Mouse (Mus musculus): ENCODE results near the gene Copb1. TPM values are rescaled to one million over a fixed set of nuclear protein-coding genes. Genes with fewer than 3 reads are reported as not detected.

Copb1 gene
- 47.9 and 54.1 TPM in 2 replicates for total RNA-seq (2014; rRNA removed; ENCODE audit: low replicate concordance)
- polyA plus RNA-seq (2015; fragmentation: Nextera tagmentation; extraction: Ambion mirVana): 52.9 and 53.0 TPM in 2 replicates

GRCm38 (mm10) chr7:114253885-114254833, at the start of gene Copb1:
Gene Copb1, minus strand, starts transcription at chr7:114254711.
- peak within 1 kb of the TSS; percentile 97 for H3K4me3 ChIP-seq (ENCODE audit: low read depth, low read length)
- WGBS: 1% methylated on average over 74 of the region's 75 CpGs
- H3K4me1 ChIP-seq (ENCODE audit: control insufficient read depth, insufficient read depth): peaks cover 5% of the 10 kb centered on the region; the same call in 1 of the 2 replicates
- H3K27me3 ChIP-seq (ENCODE audit: control insufficient read depth, insufficient read depth, low read length): no peaks in the 10 kb centered on the region
- no peak for TF ChIP-seq EP300 (IDR thresholded peaks at IDR 0.05; ENCODE audit: low read depth)
- no peak for TF ChIP-seq CTCF (IDR thresholded peaks at IDR 0.05; ENCODE audit: low read depth)
- peak; percentile 99 for ATAC-seq (ENCODE audit: insufficient read depth, low read depth)
- peak within 1 kb of the TSS; percentile 80 for H3K27ac ChIP-seq (ENCODE audit: low read depth)
- H3K4me2 ChIP-seq (ENCODE audit: low read depth, low read length): peak within 1 kb of the TSS; percentile 78
- peaks cover 33% of the 10 kb centered on the region for H3K36me3 ChIP-seq (replicated peaks; ENCODE audit: control insufficient read depth, insufficient read depth, low read length)
- DNase-seq (ENCODE audit: low spot score): peak; percentile 95
- peak within 1 kb of the TSS; percentile 100 for H3K9ac ChIP-seq (replicated peaks; ENCODE audit: low read depth, low read length)
- no peaks in the 10 kb centered on the region for H3K9me3 ChIP-seq (replicated peaks; ENCODE audit: control insufficient read depth, low read length)

- no peaks in the 10 kb centered on the region for H3K9me3 ChIP-seq (replicated peaks; ENCODE audit: control insufficient read depth, low read length)
- H3K27ac ChIP-seq (ENCODE audit: low read depth): no peak overlapping the region
- no peaks in the 10 kb centered on the region for H3K4me1 ChIP-seq (ENCODE audit: control insufficient read depth, insufficient read depth)
- TF ChIP-seq CTCF (IDR thresholded peaks at IDR 0.05; ENCODE audit: low read depth): no peak
- TF ChIP-seq EP300 (IDR thresholded peaks at IDR 0.05; ENCODE audit: low read depth): no peak
- H3K27me3 ChIP-seq (ENCODE audit: control insufficient read depth, insufficient read depth, low read length): no peaks in the 10 kb centered on the region
- H3K9ac ChIP-seq (replicated peaks; ENCODE audit: low read depth, low read length): no peak overlapping the region
- DNase-seq (ENCODE audit: low spot score) (no peak), ATAC-seq (ENCODE audit: insufficient read depth, low read depth) (no peak)
- H3K36me3 ChIP-seq (replicated peaks; ENCODE audit: control insufficient read depth, insufficient read depth, low read length): no peaks in the 10 kb centered on the region
- no peak overlapping the region for H3K4me3 ChIP-seq (ENCODE audit: low read depth, low read length)
- no peak overlapping the region for H3K4me2 ChIP-seq (ENCODE audit: low read depth, low read length)
- 14% methylated on average over 4 of the region's 4 CpGs for WGBS
Observed at GRCm38 (mm10) chr7:114301293-114301782, 46.8 kb upstream of the Copb1 start.

GRCm38 (mm10) chr7:114300782-114301181, 46.3 kb upstream of the Copb1 start:
- Histone ChIP-seq H3K4me2 (ENCODE audit: low read depth, low read length) (no peak overlapping the region), H3K4me1 (ENCODE audit: control insufficient read depth, insufficient read depth) (no peaks in the 10 kb centered on the region), H3K36me3 (replicated peaks; ENCODE audit: control insufficient read depth, insufficient read depth, low read length) (no peaks in the 10 kb centered on the region), H3K27me3 (ENCODE audit: control insufficient read depth, insufficient read depth, low read length) (no peaks in the 10 kb centered on the region), H3K27ac (ENCODE audit: low read depth) (no peak overlapping the region), H3K4me3 (ENCODE audit: low read depth, low read length) (no peak overlapping the region), H3K9ac (replicated peaks; ENCODE audit: low read depth, low read length) (no peak overlapping the region), H3K9me3 (replicated peaks; ENCODE audit: control insufficient read depth, low read length) (no peaks in the 10 kb centered on the region)
- 85% methylated on average over 2 of the region's 2 CpGs for WGBS
- no peak for ATAC-seq (ENCODE audit: insufficient read depth, low read depth)
- no peak for DNase-seq (ENCODE audit: low spot score)
- TF ChIP-seq CTCF (IDR thresholded peaks at IDR 0.05; ENCODE audit: low read depth): no peak
- TF ChIP-seq EP300 (IDR thresholded peaks at IDR 0.05; ENCODE audit: low read depth): no peak

GRCm38 (mm10) chr7:114299247-114299646, 44.7 kb upstream of the Copb1 start:
- Histone ChIP-seq H3K27me3 (ENCODE audit: control insufficient read depth, insufficient read depth, low read length) (no peaks in the 10 kb centered on the region), H3K9ac (replicated peaks; ENCODE audit: low read depth, low read length) (no peak overlapping the region), H3K36me3 (replicated peaks; ENCODE audit: control insufficient read depth, insufficient read depth, low read length) (no peaks in the 10 kb centered on the region), H3K4me3 (ENCODE audit: low read depth, low read length) (no peak overlapping the region), H3K27ac (ENCODE audit: low read depth) (no peak overlapping the region), H3K4me1 (ENCODE audit: control insufficient read depth, insufficient read depth) (no peaks in the 10 kb centered on the region), H3K9me3 (replicated peaks; ENCODE audit: control insufficient read depth, low read length) (no peaks in the 10 kb centered on the region), H3K4me2 (ENCODE audit: low read depth, low read length) (no peak overlapping the region)
- ATAC-seq (ENCODE audit: insufficient read depth, low read depth) (no peak), DNase-seq (ENCODE audit: low spot score) (no peak)
- TF ChIP-seq EP300 (IDR thresholded peaks at IDR 0.05; ENCODE audit: low read depth) (no peak), CTCF (IDR thresholded peaks at IDR 0.05; ENCODE audit: low read depth) (no peak)
- WGBS: 53% methylated on average over 4 of the region's 4 CpGs

- Histone ChIP-seq H3K9me3 (replicated peaks; ENCODE audit: control insufficient read depth, low read length) (no peaks in the 10 kb centered on the region), H3K4me1 (ENCODE audit: control insufficient read depth, insufficient read depth) (peaks cover 19% of the 10 kb centered on the region), H3K36me3 (replicated peaks; ENCODE audit: control insufficient read depth, insufficient read depth, low read length) (no peaks in the 10 kb centered on the region), H3K4me3 (ENCODE audit: low read depth, low read length) (no peak overlapping the region), H3K9ac (replicated peaks; ENCODE audit: low read depth, low read length) (no peak overlapping the region), H3K4me2 (ENCODE audit: low read depth, low read length) (no peak overlapping the region), H3K27ac (ENCODE audit: low read depth) (no peak overlapping the region), H3K27me3 (ENCODE audit: control insufficient read depth, insufficient read depth, low read length) (no peaks in the 10 kb centered on the region)
- ATAC-seq (ENCODE audit: insufficient read depth, low read depth) (no peak), DNase-seq (ENCODE audit: low spot score) (no peak)
- WGBS: 79% methylated on average over 5 of the region's 5 CpGs
- TF ChIP-seq EP300 (IDR thresholded peaks at IDR 0.05; ENCODE audit: low read depth) (no peak), CTCF (IDR thresholded peaks at IDR 0.05; ENCODE audit: low read depth) (0 out of 2 replicates have a peak, but pooled peaks have one; percentile 9)
Observed at GRCm38 (mm10) chr7:114294698-114295097, 40.2 kb upstream of the Copb1 start.
